Mouse (Mus musculus): ENCODE data around the gene Gm21996. TPM values are rescaled to one million over a fixed set of nuclear protein-coding genes. Genes with fewer than 3 reads are reported as not detected.
"Not testable (repeated sequence)": the region's sequence is repeated elsewhere in the genome, so short reads cannot be mapped to it uniquely, and the experiment has no call there.

The Gm21996 gene
- total RNA-seq (2015; ENCODE audit: low replicate concordance) (not detected in 2 replicates), total RNA-seq (2017; ENCODE audit: low replicate concordance) (not detected in 2 replicates)

DNA sequence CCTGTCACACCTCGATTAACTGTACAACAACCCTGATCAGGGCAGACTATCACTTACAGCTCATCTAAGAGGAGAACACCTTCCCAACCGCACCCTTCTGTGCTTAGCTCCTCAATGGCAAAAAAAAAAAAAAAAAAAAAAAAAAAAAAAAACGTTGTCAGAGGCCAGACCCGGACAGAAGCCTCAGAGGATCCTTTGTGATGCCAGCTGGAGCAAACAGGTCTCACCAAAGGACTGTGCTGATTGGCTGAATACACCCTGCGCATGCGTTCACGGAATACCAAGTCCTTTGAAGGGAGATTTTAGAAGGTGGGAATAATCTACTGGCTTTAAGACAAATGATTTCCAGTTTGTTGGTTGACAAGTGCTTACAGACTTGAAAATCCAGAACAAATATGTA, at the start of gene Gm21996:
Gene Gm21996 (minus strand): TSS at position 101 of the 400 bp plus-strand sequence.
- not testable (repeated sequence) for ATAC-seq (replicated peaks; ENCODE audit: low FRiP score, poor library complexity, severe bottlenecking)
